Mouse (Mus musculus) ES-Bruce4 (cell line): ENCODE measurements at regions not wholly inside any gene's neighbourhood (a gene's known extent, or its start where the extent isn't known, plus 50 kb on each side); places are given as distances from the start of the nearest gene placed in this dataset.

Experiments
- CTCF ChIP-seq: IDR thresholded peaks from one replicate; pipeline ENCODE4 v1.8.1; 2011; ENCODE audit warnings: low read depth, low read length
- EP300 ChIP-seq: IDR thresholded peaks from 2 replicates; pipeline ENCODE4 v1.6.1; 2011; ENCODE audit warnings: low read depth, low read length; ENCODE audit not compliant: insufficient read depth
- POLR2A ChIP-seq: IDR thresholded peaks from one replicate; pipeline ENCODE4 v1.8.1; 2011; ENCODE audit warnings: low read length; ENCODE audit not compliant: insufficient read depth

DNA sequence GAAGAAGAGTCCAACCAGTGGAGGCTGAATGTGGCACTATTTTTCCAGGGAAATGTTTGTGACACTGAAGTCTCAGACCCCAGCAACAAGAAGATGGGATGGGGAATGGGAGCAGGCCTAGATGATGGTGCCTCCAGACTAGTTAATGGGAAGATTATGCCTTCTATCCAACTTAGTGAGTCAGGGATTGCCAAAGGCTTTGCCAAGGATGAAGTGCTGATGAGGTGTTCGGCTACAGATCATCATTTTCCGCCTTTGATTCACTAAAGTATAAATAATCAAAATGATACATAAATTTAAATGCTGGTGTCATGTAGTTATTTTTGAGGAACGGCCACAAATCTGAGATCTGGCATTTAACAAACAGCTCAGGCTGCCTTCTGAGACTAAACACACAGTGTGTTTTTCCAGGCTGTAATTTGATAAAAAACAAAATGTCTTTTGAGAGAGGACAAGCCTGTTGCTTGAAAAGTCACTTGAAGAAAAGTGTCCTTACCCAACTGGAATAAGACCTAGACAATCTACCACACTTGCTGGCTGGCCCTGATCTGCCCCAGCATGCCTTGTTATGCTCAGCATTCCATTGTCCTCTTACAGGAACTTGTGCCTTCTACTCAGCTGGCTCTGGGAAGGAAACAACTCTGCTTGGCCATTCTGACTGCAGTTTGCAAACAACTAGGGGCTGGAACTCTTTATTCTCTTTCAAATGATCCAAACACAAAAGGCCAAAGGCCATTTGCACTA lies 132.1 kb upstream of the Tent5a start:
- TF ChIP-seq CTCF (no peak), POLR2A (no peak), EP300 (peak; percentile 95)
